Mouse (Mus musculus) mature B cell (primary cell): ENCODE data around the gene Tecpr2.

Experiments used
- in situ Hi-C: fragments of 300-500 bp; cut with MboI; formaldehyde crosslinking; loops from 2 replicates; pipeline ENCODE4 v1.14.3; 2019

Tecpr2 gene

GRCm38 (mm10) chr12:110948082-110948909, 59.2 kb downstream of the Tecpr2 start:
- in situ Hi-C loops, result no loop called here

- in situ Hi-C loops, result no loop called here
Measured at GRCm38 (mm10) chr12:110948910-110949201, 59.8 kb downstream of the Tecpr2 start.

DNA sequence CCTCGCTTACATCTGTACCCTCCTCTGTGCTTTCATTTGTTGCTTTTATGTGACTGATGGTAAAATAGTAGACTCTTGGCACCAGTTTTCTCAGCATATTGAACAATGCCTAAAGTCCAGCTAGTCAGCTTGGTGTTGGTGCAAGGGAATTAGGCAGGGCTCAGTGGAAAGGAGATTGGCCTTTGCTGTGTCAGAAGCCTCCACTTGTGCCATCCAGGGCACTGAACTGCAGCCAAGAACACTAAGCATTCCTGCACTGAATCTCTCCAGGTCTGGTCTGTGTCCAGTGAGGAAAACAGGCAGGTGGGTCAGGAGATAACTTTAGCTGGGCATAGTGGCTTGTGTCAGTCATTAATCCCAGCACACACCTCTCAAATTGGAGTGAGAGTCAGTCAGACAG, 60.3 kb downstream of the Tecpr2 start:
- in situ Hi-C loops, result no loop called here

GRCm38 (mm10) chr12:110950151-110950550, 61.1 kb downstream of the Tecpr2 start:
- in situ Hi-C loops, result no loop called here

GRCm38 (mm10) chr12:110951236-110951635, 62.2 kb downstream of the Tecpr2 start:
- in situ Hi-C loops, result no loop called here

DNA sequence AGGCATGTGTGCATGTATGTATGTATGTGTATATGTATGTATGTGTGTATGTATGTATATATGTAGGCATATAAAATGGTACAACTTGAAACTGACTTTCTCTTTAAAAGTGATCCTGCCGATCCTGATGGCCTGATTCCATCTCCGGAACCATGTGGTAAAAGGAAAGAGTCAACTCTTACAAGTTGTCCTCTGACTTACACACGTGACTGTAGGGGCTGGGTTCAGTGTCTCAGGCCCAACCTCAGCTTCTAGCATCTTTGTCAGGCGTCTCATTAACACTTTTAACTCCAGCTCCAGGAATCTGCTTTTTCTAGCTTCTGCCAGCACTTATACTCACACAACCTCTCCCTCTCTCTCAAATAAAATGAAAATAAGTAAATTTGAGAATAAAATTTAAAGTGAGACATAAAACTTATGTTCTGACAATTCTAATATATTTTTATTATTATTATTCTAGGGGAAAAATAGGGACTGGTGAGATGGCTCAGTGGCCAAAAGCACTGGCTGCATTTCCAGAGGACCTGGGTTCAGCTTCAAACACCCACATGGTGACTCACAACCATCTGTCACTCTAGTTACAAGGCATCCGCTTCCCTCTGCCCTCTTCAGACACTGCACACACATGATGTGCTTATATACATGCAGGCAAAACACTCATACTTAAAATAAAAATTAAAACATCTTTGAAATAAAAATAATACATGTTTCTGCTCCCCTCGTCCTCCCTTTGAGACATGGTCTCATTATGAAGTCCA, 63.7 kb downstream of the Tecpr2 start:
- in situ Hi-C loops, result no loop called here

DNA sequence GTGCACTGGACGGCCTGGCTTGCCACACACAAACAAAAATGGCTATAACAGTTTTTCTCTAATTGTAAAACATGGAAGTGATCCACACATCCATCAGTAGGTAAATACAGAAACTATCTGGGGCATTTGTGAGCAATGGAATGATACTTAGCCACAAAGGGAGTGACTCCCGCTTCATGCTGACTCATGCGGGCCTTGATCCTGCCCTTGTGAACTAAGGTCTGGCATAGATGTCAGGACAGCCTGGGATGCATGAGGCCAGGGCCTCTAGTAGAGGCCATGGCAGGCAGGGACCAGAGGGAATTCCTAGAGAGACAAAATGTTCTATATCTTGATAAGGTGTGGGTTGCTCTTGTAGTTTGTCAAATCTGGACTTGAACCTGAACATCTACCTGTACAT, 64.4 kb downstream of the Tecpr2 start:
- in situ Hi-C loops, result no loop called here

DNA sequence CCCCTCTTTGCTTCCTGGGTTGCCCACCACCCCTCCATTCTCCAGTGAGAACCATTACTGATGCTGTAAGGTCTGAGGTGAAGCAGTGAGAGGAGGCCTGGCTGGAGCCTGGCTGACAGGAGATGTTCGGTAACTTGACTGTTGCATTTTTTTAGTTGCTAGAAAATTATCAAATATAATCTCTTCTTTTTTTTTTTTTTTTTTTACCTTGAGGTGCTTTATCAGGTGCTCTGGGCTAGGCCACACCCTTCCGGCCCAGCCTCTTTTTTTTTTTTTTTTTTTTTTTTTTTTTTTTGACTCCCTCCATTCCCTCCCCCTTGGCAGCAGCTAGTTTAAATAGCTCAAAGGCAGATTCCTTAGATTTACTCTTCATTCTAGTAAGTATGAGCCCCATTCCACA, 64.8 kb downstream of the Tecpr2 start:
- in situ Hi-C loops, result no loop called here

DNA sequence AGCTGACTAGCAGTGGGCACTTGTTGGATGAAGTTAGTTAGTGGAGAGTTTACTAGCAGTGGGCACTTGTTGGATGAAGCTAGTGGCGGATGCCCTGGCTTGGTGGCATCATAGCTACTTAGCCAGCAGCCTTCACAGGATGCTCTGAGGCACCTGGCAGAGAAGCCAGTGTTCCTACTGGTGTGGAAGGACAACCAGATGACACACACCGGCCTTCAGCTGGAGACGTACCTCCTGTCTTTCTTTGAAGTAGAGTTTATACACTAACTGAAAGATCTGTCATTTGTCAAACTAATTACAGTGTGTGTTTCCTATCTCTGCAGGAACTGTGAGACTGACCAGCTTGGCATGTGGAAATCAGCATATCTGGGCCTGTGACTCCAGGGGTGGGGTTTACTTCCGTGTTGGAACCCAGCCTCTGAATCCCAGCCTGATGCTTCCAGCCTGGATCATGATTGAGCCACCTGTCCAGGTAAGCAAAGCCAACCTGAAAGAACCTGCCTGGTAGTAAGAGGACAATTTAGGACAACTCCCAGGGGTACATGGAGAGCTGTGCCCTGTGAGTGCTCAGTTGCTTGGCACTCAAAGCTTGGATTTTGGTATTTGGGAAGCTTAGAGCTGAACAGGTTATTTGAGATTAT, 65.4 kb downstream of the Tecpr2 start:
- in situ Hi-C loops, result no loop called here

DNA sequence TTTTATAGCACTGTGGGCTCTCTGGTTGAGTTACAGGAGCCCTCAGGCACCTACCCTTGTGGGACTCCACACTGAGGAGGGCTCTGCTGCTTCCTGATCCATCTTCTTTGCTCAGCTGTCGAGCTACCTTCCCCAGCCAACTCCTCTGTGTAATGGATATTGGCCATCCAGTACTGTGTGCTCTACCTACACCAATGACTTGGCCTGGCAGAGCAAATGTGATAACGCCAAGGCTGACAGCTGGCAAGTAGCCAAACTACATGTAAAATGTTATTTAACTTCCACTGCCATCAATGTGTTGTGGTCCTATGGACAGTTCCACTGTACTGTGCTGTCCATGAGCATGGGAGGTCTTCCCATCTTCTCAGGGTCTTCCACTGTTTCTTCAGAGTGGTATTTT, 72.9 kb downstream of the Tecpr2 start:
- in situ Hi-C loops, result no loop called here

DNA sequence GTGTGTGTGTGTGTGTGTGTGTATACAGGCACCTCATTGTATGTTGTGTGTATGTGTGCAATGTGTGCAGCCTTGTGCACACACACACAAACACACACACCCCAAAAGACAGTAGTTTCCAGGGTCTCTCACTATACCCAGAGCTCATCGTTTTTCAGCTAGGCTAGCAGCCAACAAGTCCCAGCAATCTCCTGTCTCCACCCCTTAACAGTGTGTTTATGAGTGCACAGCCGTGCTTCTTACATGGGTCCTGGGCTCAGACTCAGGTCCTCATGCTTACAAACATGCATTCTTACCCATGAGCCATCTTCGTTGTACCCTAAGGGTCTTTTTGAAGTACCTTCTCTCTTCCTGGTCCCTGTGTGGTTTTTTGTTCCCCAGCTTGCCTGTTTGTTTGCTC, 76.4 kb downstream of the Tecpr2 start:
- in situ Hi-C loops, result no loop called here

DNA sequence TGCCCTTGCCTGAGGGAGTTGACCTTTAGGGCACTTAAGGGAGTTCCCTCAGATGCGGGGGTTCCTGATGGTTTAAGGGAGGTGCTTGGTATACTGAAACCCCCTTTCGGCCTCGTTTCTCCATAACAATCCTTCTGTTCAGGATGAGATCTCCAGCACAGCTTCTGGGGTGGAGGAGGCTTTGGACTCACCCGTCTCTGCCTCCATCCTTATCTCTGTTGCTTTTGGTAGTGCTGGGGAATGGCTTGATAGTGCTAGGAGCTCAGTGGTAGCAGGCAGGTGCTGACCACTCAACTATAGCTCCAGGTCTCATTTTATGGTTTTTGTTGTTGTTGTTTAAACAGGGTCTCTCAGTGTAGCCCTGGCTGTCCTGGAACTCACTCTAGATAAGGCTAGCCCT, 77.0 kb downstream of the Tecpr2 start:
- in situ Hi-C loops, result no loop called here

- in situ Hi-C loops, result no loop called here
Measured at GRCm38 (mm10) chr12:110967146-110967545, 78.1 kb downstream of the Tecpr2 start.

- in situ Hi-C loops, result no loop called here
Measured at GRCm38 (mm10) chr12:110970408-110970807, 81.3 kb downstream of the Tecpr2 start.

GRCm38 (mm10) chr12:110971972-110972371, 82.9 kb downstream of the Tecpr2 start:
- in situ Hi-C loops, result no loop called here

- in situ Hi-C loops, result no loop called here
Measured at GRCm38 (mm10) chr12:110973829-110974228, 84.8 kb downstream of the Tecpr2 start.

DNA sequence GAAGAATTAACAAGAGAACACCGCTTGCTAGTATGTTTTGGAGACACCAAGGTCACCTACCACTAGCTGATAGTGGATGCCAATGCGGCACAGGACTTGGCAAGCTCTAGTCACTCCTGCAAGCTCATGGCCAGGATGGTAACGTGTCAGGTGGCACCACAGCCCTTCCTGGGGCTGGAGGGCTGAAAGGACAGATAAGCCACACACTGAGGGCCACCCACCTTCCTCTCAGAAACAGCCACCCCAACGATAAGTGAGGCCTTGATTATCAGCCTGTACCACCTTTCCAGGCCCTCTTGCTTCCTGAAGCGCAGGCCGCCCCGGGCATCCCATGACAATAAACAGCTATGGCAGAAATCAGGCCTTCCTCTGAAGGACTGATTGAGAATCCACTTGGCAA, 85.2 kb downstream of the Tecpr2 start:
- in situ Hi-C loops, result no loop called here

DNA sequence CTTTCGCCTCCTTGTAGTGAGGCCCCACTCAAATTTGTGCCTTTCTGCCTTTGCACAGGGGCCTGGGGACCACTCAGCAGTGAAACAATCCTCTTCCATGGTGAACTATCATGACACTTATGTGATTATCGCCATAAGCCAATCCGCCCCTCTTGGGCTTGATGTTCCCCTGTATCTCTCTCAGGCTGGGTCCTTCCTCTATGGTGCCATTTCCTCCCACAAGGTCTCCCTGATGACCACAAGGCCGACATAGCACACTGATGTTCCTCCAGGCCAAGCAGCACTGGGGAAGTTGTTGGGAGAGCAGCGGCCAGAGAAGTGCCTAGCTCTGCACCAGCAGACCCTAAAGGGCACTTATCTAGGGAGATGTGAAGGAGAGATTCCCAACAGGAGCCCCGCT, 85.7 kb downstream of the Tecpr2 start:
- in situ Hi-C loops, result no loop called here

- in situ Hi-C loops, result no loop called here
Measured at GRCm38 (mm10) chr12:110975385-110975784, 86.3 kb downstream of the Tecpr2 start.

GRCm38 (mm10) chr12:110975838-110976468, 86.9 kb downstream of the Tecpr2 start:
- in situ Hi-C loops, result no loop called here

DNA sequence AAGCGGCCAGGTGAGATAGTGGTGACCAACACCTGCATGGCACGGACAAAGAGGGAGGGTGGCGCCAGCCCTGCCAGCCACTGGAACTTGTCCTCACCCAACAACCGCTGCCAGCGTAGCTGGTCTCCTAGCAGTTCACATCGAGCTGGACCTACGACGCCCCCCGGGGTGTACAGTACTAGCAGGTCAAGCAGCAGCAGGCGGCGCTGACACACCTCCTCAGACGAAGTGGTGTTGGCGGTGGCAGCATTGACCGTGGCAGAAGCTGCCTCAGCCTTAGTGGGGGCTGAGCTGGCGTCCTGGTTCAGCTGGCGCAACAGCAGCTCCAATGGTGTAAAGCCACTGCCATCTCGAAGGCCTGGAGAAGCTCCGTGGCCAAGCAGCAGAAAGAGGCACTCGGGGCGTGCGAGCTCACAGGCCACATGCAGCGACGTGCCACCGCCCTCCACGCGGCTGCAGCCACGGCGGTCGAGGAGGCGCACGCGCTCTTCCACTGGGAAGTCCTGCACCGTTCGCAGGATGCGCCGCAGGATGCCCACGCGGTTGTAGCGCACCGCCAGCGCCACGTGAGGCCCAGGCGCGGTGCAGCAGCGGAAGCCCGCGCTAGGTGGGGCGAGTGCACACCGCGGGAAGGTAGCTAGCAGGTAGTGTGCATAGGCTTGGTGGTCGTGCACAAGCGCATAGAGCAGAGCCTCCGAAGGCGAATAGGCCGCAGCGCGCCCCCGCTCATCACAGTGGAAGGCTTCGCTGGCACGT, 87.7 kb downstream of the Tecpr2 start:
- in situ Hi-C loops, result no loop called here

DNA sequence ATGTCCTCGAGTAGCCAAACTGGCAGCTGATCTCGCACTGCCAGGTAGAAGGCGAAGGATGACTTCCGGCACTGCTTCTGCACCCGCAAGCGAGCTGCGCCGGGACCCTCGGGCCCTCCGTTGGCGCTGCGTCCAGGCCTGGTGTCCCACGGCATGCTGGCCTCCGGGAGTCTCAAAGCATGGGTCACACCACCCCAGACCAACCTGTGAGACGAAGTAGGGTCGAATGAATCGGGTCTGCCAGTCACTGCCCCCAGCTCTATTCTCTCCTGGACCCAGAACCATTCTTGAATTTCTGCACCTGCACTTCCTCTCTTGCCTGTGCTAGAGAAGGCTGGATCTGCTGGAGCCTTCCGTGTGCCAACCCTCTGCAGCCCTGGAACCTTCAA, 88.3 kb downstream of the Tecpr2 start:
- in situ Hi-C loops, result no loop called here
